ENCODE assay signal across 20 mouse cellular contexts in the genomic region with DNA sequence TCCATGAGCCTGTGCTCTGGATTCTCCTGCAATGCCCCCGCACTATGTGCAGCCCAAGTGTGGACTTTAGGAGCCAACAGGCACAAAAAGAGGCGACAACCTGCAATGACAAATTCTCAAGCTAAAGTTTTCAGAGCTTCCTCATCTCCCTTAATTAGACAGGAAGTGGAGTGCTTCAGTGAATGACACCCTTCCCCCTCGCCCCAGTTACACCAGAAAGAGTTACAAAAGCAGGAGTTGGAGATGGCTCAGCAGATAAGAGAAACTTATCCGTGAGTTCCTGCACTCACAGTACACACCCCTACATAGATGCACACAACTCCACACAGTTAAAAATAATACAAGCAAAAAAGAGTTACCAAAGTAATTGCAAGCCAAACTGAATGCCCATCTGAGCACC.
DNase-seq lines count a peak whose midpoint lies in the region; ATAC-seq and TF ChIP-seq lines count a peak whose summit lies in the region.
"Had no signal": no experiment of that assay in that cellular context is flagged by ENCODE, and none has a peak within 500 bp of the region (broad histone marks: within the 10 kb centered on the region; RNA-seq: fewer than 3 reads in every experiment).

No protein-coding gene starts in this region.

- no peak for DNase-seq in frontal cortex, postnatal 10 days (ENCODE audit: low spot score in 2 of 2)
- DNase-seq in 416B (ENCODE audit: low read depth): peak; percentile 64
- no peak for DNase-seq in lung, postnatal 0 days (ENCODE audit: low spot score)
- DNase-seq in liver, embryonic 11.5 days (ENCODE audit: low spot score): no peak
- DNase-seq: adrenal gland, postnatal 10 days; cerebellum, adult 11-12 months; cerebellum, adult 9-10 months; cerebellum, postnatal 25 days; forebrain, postnatal 0 days; gastrocnemius, postnatal 36 days; heart, adult 18-20 months; heart, postnatal 10 days; heart, postnatal 4 days had no signal

- 46% methylated on average over 4 of the region's 4 CpGs for WGBS in lung, postnatal 0 days
- WGBS in liver, embryonic 11.5 days: 46% methylated on average over 4 of the region's 4 CpGs

- no peaks in the 10 kb centered on the region for H3K27me3 ChIP-seq in lung, postnatal 0 days (replicated peaks; ENCODE audit: insufficient read depth, low read length)
- no peaks in the 10 kb centered on the region for H3K27me3 ChIP-seq in liver, embryonic 11.5 days (replicated peaks; ENCODE audit: control insufficient read depth, insufficient read depth, low read length)
- H3K27me3 ChIP-seq: forebrain, embryonic 13.5 days; hindbrain, embryonic 12.5 days had no signal

- no peaks in the 10 kb centered on the region for H3K4me1 ChIP-seq in lung, postnatal 0 days (ENCODE audit: insufficient read depth, low read depth, low read length)
- H3K4me1 ChIP-seq in liver, embryonic 11.5 days (replicated peaks; ENCODE audit: control insufficient read depth, insufficient read depth, low read length): no peaks in the 10 kb centered on the region
- H3K4me1 ChIP-seq: forebrain, embryonic 13.5 days; heart, embryonic 10.5 days had no signal

- TF ChIP-seq CTCF in lung, postnatal 0 days (IDR thresholded peaks at IDR 0.05): no peak

- H3K9ac ChIP-seq in lung, postnatal 0 days (replicated peaks; ENCODE audit: low read depth): no peak overlapping the region
- H3K9ac ChIP-seq in liver, embryonic 11.5 days (ENCODE audit: low read depth, low read length): no peak overlapping the region
- H3K9ac ChIP-seq: forebrain, embryonic 13.5 days; forebrain, postnatal 0 days; hindbrain, embryonic 12.5 days had no signal

- H3K27ac ChIP-seq in lung, postnatal 0 days (ENCODE audit: low read length): no peak overlapping the region
- H3K27ac ChIP-seq in liver, embryonic 11.5 days (ENCODE audit: low read depth, low read length): no peak overlapping the region
- H3K27ac ChIP-seq: forebrain, embryonic 13.5 days; heart, embryonic 10.5 days; hindbrain, embryonic 12.5 days had no signal

- no peaks in the 10 kb centered on the region for H3K36me3 ChIP-seq in lung, postnatal 0 days (ENCODE audit: insufficient read depth, low read length)
- no peaks in the 10 kb centered on the region for H3K36me3 ChIP-seq in liver, embryonic 11.5 days (ENCODE audit: control insufficient read depth, insufficient read depth, low read length)
- H3K36me3 ChIP-seq: G1E; heart, embryonic 10.5 days; hindbrain, embryonic 12.5 days had no signal

- peak; percentile 39 for ATAC-seq in frontal cortex, adult (ENCODE audit: low TSS enrichment)
- ATAC-seq in common myeloid progenitor, adult 5-6 weeks (replicated peaks; ENCODE audit: low read depth, poor library complexity, severe bottlenecking): peak; percentile 69
- ATAC-seq in megakaryocyte progenitor cell, adult 5-6 weeks (replicated peaks; ENCODE audit: poor library complexity): peak; percentile 87
- ATAC-seq in lung, postnatal 0 days: no peak
- no peak for ATAC-seq in liver, embryonic 11.5 days (replicated peaks; ENCODE audit: low FRiP score)
- ATAC-seq: forebrain, embryonic 13.5 days had no signal

- TF ChIP-seq EP300 in lung, postnatal 0 days (IDR thresholded peaks at IDR 0.05): no peak

- H3K4me3 ChIP-seq in lung, postnatal 0 days (ENCODE audit: low read depth, low read length): no peak overlapping the region
- no peak overlapping the region for H3K4me3 ChIP-seq in liver, embryonic 11.5 days (ENCODE audit: low read depth, low read length)
- H3K4me3 ChIP-seq: forebrain, embryonic 13.5 days; heart, embryonic 10.5 days; hindbrain, embryonic 12.5 days had no signal

- H3K4me2 ChIP-seq in lung, postnatal 0 days (replicated peaks; ENCODE audit: low read depth, low read length): no peak overlapping the region
- H3K4me2 ChIP-seq in liver, embryonic 11.5 days: no peak overlapping the region
- H3K4me2 ChIP-seq: forebrain, embryonic 13.5 days; hindbrain, embryonic 12.5 days had no signal

- H3K9me3 ChIP-seq in lung, postnatal 0 days (ENCODE audit: low read length): 0 out of 2 replicates have a peak, but pooled peaks cover 5% of the 10 kb centered on the region
- no peaks in the 10 kb centered on the region for H3K9me3 ChIP-seq in liver, embryonic 11.5 days (ENCODE audit: control insufficient read depth, low read length)
- H3K9me3 ChIP-seq: forebrain, embryonic 13.5 days; G1E; heart, embryonic 10.5 days; hindbrain, embryonic 12.5 days had no signal

Comparison
In these comparisons a context has a peak if more than half of its experiments do, and no peak if none do; other contexts are left out.
1. ATAC-seq: peak in frontal cortex, adult (single experiment), common myeloid progenitor, adult 5-6 weeks (single experiment) and megakaryocyte progenitor cell, adult 5-6 weeks (single experiment); none in lung, postnatal 0 days (single experiment) and liver, embryonic 11.5 days (single experiment).